Mouse (Mus musculus): ENCODE measurements around the gene Smim8.

The Smim8 gene

GRCm38 (mm10) chr4:34719421-34719820 lies 58.8 kb downstream of the Smim8 start:
- no peak for DNase-seq
